Mouse (Mus musculus): ENCODE data around the gene Cobll1.

The Cobll1 gene

GRCm38 (mm10) chr2:65087197-65087596, 152.0 kb downstream of the Cobll1 start:
- DNase-seq = no peak

- DNase-seq = no peak
Observed at GRCm38 (mm10) chr2:65083411-65083810, 155.8 kb downstream of the Cobll1 start.

- no peak for DNase-seq
Observed at GRCm38 (mm10) chr2:65077544-65077943, 161.7 kb downstream of the Cobll1 start.

- no peak for DNase-seq
Observed at GRCm38 (mm10) chr2:65075840-65076239, 163.4 kb downstream of the Cobll1 start.

- DNase-seq = no peak
Observed at GRCm38 (mm10) chr2:65075431-65075830, 163.8 kb downstream of the Cobll1 start.

GRCm38 (mm10) chr2:65072205-65072604, 167.0 kb downstream of the Cobll1 start:
- DNase-seq = no peak

- no peak for DNase-seq
Observed at GRCm38 (mm10) chr2:65053764-65054163, 185.4 kb downstream of the Cobll1 start.

GRCm38 (mm10) chr2:65052191-65053012, 186.8 kb downstream of the Cobll1 start:
- DNase-seq = no peak

- DNase-seq = no peak
Observed at GRCm38 (mm10) chr2:65050776-65051175, 188.4 kb downstream of the Cobll1 start.

- no peak for DNase-seq
Observed at GRCm38 (mm10) chr2:65048234-65049017, 190.8 kb downstream of the Cobll1 start.

Data from kidney, adult 11 months (tissue).